ENCODE assay signal across 19 mouse cellular contexts in genomic region chr3:107567766-107568165, GRCm38 (mm10). TPM values are rescaled to one million over a fixed set of nuclear protein-coding genes. Genes with fewer than 3 reads are reported as not detected.
"Had no signal": no experiment of that assay in that cellular context is flagged by ENCODE, and none has a peak within 500 bp of the region (broad histone marks: within the 10 kb centered on the region; RNA-seq: fewer than 3 reads in every experiment).

No protein-coding gene starts in this region.

- H3K9ac ChIP-seq: limb, embryonic 13.5 days; liver, embryonic 14.5 days; midbrain, embryonic 15.5 days had no signal

- H3K4me3 ChIP-seq: layer of hippocampus, adult 2 months; limb, embryonic 13.5 days; midbrain, embryonic 10.5 days; midbrain, embryonic 15.5 days had no signal

- H3K27me3 ChIP-seq: midbrain, embryonic 15.5 days had no signal

- H3K36me3 ChIP-seq: limb, embryonic 13.5 days; midbrain, embryonic 10.5 days; midbrain, embryonic 15.5 days had no signal

- H3K27ac ChIP-seq: layer of hippocampus, adult 2 months; limb, embryonic 13.5 days; liver, embryonic 14.5 days; midbrain, embryonic 10.5 days; midbrain, embryonic 15.5 days had no signal

- DNase-seq: kidney, postnatal 4 days; left cerebral cortex, postnatal 4 days; lung, adult 18-20 months; right cerebral cortex, postnatal 25 days; thymus, postnatal 36 days had no signal

- H3K4me1 ChIP-seq: midbrain, embryonic 15.5 days had no signal

- H3K9me3 ChIP-seq: limb, embryonic 13.5 days; midbrain, embryonic 10.5 days; midbrain, embryonic 15.5 days had no signal

- H3K4me2 ChIP-seq: limb, embryonic 13.5 days; midbrain, embryonic 15.5 days had no signal

RNA-seq across cellular contexts. Expression of gene Ubl4b, which starts 12.9 kb away (rescaled TPM):
- total RNA-seq: layer of hippocampus, adult 2 months; layer of hippocampus, postnatal 10 days; liver, adult 2 months; megakaryocyte, adult 5-6 weeks had no signal
- polyA plus RNA-seq: kidney, embryonic 16.5 days; liver, adult 2 months; liver, embryonic 14.5 days; lung, embryonic 16.5 days; midbrain, embryonic 10.5 days; midbrain, embryonic 15.5 days; neural tube, embryonic 14.5 days; small intestine, adult 2 months; stomach, embryonic 16.5 days; thymus, postnatal 0 days had no signal

RNA-seq across cellular contexts. Expression of gene Alx3, which starts 27.1 kb away (rescaled TPM):
- total RNA-seq: liver, adult 2 months; megakaryocyte, adult 5-6 weeks had no signal
- polyA plus RNA-seq: kidney, embryonic 16.5 days; liver, adult 2 months; liver, embryonic 14.5 days; neural tube, embryonic 14.5 days; small intestine, adult 2 months had no signal

RNA-seq across cellular contexts. Expression of gene Slc6a17, which starts 49.9 kb away (rescaled TPM):
- total RNA-seq: liver, adult 2 months; megakaryocyte, adult 5-6 weeks had no signal
